Mouse (Mus musculus): ENCODE measurements around the gene Klhdc3.

Klhdc3 gene

DNA sequence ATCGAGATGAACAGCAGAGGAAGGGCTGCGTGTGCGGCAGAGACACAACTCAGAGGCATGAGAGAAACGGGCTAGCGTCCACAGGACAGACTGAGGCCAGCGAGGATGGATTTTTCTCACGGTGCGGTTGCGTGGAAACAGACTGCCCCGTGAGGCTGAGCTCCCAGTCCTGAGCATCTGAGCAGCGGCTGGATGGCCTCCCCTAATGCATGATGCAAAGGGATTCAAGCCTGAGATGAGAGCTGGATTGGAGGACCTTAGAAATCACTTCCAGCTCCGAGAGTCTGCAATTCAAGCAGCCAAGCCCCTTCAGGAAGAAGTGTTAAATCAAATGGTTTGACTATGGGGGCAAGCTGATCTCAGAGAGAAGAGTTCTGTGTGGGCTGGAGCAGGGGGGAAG lies 20.8 kb upstream of the Klhdc3 start:
- DNase-seq: no peak

DNA sequence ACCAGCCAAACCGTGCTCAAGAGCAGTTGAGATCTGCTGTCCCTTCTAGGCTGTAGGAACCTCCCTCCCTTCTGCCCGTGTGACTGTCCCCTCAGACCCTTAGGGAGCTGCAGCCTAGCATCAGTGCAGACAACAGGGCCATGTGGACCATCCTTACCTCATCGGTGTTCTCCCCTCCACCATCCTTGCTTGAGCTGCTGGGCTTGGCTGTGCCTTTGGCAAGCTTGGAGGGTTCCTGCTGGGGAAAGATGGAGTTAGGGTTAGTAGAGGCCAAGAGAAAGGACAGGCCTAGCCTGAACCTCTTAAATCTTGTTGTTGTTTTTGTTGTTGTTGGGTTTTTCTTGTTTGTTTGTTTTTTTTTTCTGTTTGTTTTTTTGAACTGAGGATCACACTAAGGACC lies 19.2 kb upstream of the Klhdc3 start:
- no peak for DNase-seq

DNA sequence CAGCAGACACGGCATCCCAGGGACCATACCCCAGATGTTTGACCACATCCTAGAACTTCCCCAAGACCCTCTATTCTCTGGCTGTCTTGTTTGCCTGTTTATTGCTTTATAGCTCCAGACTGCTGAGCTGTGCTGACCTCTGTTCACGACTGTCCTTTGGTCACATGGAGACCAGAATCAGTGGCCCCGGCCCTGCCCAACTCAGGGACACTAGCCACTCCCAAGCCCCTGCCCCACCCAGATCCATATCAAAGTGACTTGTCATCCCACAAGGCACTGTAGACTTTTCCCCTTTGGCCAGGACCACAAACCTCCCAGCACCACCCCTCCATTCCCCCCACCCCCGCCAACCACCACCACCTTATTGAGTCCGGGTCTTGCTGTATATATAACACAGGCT lies 18.5 kb upstream of the Klhdc3 start:
- no peak for DNase-seq

DNA sequence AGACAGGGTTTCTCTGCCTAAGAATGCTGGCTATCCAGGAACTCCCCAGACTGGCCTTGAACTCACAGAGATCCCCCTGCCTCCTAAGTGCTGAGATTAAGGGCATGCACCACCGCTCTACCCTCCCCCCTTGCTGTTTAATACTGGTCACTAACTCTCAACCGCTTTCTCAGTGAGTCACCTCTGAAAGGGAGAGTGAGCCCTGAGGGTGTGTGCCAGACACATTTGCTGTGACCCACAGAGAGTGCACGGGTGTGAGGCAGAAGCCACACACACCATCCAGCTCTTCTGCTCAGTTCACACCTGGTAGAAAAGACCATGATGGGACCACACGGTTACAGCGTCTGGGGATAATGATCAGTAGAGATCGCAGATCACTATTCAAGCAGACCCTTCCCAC lies 17.8 kb upstream of the Klhdc3 start:
- DNase-seq: no peak

DNA sequence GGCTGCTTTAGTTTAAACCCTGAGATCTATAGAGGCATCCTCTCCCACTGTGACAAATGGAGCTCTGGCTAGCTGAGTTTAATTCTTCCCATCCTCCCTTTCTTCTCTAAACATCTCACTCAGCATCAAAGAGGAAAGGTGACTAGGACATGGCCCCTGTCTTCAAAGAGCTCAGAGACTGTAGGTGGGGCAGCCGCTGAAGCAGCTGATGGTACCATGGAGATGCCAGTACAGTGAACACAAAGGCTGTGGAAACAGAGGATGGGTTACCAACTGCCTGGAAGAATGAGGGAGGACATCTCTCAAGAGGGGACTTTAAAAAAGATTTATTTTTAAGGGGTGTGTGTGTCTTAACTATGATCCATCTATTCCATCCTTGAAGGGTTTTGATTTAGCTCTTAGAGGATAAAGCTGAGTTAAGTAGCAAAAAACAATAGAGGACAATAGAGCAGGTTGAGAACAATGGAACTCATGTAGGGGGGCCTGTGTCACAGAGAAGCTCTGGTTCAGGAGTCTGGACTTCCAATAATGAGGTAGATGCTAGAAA lies 13.9 kb upstream of the Klhdc3 start:
- DNase-seq: no peak

DNA sequence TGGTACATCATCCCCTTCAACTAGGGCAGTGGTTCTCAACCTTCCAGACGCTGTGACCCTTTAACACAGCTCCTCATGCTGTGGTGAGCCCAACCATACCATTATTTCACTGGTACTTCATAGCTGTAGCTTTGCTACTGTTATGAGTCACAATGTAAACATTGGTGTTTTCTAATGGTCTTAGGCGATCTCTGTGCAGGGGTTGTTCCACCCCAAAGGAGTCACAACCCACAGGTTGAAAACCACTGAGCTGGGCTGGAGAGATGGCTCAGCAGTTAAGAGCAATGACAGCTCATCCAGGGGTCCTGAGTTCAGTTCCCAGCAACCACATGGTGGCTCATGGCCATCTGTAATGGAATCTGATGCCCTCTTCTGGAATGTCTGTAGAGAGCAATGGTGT lies 10.7 kb upstream of the Klhdc3 start:
- no peak for DNase-seq

DNA sequence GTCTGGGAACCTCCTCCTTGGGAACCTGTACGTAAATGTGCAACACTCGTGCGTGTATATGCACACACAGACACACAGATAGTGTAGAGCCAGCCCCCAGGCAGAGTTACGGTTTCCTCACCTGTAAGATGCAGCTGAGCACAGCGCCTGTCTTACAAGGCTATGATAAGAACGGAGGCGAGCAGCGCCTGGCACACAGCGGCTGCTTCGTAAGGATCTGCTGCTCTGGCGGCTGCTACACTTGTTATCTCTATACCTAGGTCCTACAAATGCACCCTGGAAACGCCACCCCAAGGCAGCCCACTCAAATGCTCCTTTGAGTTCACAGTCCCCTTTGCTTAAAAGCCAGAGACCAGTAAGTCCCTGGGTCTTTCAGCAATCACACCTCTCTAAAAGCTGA lies 10.0 kb upstream of the Klhdc3 start:
- peak; percentile 62 for DNase-seq

DNA sequence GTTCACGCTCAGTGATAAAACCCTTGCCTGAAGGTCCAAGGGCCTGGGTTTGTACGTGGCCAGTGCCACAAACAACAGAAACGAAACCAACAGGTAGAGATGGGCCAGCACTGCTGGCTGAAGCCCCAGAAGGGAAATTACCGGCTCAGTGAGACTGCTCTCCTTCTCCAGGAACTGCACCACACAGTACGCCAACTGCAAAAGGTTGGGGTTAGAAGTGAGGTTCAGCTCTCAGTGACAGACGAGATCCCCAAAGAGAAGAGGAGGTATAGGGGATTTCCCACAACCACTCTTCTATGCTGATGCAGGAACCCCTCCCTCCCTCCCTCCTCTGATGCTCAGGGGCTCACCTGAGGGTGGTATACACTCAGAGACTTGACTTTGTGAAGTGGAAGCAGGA lies 5.2 kb upstream of the Klhdc3 start:
- no peak for DNase-seq

DNA sequence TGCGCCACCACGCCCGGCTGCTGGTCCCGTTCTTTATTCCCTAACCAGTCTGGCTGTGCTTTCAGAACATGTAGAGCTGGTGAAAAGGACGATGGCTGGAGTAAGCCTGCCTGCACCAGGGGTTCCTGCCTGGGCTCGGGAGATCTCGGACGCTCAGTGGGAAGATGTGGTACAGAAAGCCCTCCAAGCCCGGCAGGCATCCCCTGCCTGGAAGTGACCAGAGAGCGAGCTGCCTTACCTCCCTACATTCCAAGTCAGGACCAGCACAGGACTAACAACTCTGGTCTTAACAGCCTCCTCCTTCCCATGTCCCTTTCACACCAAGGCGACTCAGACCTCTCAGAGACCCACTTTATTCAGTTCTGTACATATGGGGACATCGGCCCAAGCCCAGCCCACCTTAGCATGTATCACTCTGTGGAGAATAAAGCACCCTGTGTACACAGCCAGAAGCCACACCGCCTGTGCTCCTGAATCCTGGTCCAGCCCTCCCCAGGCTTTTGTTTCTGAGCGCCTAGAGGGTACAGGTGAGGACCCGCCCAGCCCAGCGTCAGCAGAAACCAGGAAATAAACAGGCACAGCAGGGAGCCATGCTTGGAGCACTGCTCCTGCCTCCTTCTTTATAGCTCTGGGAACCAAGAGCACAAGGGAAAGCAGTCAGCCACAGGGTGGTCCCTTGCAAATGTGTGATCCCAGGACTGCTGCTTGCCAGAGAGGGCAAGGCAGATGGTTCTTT lies 2.1 kb upstream of the Klhdc3 start:
- no peak for DNase-seq

DNA sequence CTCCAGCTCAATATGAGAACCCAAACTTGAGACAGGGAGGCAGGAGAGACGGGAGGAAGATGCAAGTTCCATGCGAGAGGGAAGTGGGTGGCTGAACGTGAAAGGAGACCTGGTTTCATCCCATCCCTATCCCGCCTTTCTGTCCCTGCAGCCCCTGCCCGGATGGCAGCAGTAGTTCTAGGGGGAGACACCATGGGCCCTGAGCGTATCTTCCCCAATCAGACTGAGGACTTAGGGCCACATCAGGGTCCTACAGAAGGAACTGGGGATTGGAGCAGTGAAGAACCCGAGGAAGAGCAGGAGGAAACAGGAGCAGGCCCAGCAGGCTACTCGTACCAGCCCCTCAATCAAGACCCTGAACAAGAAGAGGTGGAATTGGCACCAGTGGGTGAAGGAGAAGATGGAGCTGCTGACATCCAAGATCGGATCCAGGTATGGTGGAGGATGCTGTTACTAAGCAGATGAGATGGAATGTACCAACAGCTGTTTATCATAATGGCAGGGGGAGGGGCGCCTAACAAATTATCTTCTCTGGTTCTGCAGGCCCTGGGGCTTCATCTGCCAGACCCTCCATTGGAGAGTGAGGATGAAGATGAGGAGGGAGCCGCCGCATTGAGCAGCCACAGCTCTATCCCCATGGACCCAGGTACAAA lies 878 bp upstream of the Klhdc3 start:
- no peak for DNase-seq

DNA sequence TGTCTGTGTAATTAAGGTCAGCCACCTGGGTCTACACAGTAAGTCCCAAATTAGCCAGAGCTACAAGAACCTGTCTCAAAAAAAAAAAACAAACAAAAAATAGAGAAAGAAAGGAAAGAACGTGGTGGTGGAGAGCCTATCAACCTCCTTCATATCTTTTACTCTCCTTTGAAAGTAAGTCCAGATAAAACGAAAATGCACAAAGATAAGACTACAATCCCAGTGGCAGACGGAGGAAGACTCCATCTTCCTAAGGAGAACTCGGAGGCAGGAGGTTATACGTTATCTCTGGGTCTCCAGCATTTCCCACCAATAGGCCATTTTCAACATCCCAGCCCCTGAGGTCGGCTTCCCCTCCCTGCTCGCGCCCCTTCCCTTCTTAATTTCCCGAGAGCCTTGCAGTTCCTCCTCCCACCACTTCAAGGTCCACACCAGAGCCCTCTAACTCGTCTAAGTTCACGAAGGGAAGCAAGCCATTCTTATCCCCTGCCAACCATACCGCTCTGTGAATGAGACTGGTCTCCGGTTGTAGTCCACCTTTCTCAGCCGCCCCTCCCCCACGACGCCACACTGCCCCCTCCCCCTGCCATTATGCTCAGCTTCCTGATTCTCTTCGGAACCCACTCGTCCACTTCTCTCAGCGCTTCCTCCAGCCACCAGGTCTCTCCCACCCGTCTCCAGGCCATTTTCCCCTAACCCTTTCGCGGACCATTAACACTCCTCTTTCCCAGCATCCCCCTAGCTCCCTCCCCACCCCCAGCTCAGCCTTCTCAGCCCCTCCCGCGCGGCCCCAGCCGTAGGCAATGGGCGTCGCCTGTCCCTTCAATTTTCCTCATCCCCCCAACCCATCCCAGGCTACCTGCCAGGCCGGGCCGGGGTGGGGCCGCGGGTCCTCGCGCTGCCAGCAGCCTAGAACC lies 613 bp downstream of the Klhdc3 start:
- peak; percentile 55 for DNase-seq

DNA sequence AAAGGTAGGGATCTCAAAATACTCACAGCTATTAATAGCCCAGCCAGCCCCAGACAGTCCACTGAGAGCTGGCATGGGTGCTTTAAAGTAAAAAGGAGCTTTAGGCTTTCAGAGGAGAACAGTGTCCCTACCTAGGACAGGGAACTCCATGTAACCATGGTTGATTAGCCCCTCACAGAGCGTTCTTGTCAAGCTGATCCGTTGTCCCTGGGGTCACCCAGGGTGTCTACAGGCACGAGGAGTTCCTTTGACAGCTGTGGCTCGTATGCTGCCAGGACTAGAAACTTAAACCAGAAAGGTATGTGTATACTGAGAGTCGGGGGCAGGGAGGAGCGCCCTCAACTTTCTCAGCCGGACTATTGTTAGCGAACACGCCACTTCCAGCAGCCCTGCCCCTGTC lies 1.8 kb downstream of the Klhdc3 start:
- no peak for DNase-seq

DNA sequence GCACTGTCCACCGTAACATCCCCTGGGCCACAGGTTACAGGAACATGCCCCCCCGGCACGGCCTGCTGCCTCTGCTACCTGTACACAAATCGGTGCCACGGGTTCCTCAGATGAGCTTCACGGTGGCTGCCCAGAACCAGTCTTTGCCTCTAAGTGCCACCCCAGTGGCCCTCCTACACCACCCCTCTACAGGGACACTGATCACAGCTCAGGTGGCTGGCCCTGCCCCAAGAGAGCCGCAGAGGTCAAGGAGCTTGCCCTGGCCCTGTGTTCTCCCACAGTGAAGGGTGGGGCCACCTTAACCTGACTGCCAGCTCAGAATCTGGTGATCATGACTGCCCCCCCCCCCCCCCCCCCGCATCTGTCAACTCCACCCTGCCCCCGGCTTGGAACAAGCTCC lies 2.3 kb downstream of the Klhdc3 start, which contains the start of gene Mea1:
Mea1 (plus strand) TSS at position 378 of the 400 bp plus-strand sequence.
- DNase-seq: no peak

DNA sequence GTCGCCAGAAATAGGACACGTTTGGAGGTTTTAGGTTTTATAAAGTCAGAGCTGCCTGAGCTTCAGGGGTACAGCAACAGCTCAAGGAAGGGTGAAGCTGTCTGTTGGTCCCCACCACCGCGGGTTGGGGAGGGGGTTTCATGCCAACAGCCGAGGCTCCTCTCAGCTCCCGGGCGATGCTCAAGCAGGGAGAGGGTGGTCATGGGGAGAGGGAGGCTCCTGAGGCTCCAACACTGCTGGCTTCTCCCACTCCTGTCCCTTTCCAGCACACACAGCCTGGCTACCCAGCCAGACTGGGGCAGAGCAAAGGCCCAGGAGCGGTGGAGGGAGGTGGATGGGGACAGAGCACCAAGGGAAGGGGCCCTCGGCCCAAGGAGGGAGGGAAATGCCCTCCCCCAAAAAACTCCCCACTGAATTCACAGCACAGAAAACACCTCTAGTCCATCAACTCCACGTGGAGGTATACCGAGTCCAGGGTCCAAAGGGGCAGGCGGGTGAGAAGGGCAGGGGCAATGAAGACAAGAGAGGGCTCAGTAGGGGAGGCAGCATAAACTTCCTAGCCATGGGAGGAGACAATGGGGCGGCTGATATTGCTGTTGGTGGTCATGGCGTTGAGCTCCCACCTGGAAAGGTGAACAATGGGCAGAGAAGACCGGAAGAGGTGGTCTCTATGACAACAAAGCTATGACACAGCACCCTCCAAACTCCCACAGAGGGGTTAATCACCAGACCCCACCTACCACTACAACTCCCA lies 6.0 kb downstream of the Klhdc3 start:
- DNase-seq: no peak

DNA sequence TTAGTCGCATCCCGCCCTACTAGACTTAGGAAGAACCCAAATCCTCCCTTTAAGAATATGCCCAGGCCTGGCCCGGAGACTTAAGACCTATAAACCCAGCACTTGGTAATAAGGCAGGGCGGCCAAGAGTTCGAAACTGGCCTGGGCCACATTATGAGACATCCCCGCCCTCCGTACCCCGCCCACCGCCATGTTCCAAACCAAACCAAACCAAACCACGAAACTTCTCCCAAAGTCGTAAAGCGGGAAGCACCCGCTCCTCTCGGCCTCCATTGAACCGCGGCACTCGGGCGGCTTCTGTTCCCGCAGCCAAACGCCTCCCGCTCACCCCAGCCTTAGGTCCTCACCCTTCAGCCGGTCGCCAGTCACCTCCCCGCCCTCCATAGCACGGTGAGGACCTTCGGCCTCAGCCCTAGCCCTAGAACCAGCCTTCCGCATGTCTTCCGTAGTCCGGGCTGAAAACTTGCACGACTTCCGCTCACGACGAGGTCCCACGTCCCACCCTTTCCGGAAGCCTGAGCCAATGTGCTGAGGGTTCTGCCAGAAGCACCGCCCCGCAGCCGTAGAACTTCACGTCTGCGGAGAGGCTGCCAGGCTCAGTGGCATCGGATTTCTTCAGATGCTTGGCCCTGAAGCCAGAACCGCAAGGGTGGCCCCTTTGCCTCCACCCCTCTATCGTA lies 6.7 kb downstream of the Klhdc3 start, which contains the start of gene Rrp36:
Rrp36 (minus strand) TSS at position 503 of the 680 bp plus-strand sequence.
- peak; percentile 91 for DNase-seq

DNA sequence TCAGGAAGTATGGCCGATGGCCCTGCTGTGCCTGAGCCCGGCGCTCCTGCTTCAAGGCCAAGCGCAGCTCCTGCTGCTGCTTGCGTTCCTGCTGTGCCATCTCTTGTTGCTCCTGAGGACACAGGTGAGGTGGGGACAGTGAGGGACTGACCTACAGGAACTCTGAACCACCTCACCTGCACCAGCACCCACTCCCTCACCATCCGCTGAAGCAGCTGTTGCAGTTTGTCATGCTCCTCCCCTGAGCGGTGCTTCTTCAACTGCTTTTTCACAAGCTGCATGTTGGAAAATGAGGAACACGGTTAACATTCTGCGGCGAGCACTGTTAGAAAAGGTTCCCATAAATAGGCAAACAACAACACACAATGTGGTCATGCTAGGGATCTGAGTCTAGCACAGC lies 10.8 kb downstream of the Klhdc3 start:
- no peak for DNase-seq

DNA sequence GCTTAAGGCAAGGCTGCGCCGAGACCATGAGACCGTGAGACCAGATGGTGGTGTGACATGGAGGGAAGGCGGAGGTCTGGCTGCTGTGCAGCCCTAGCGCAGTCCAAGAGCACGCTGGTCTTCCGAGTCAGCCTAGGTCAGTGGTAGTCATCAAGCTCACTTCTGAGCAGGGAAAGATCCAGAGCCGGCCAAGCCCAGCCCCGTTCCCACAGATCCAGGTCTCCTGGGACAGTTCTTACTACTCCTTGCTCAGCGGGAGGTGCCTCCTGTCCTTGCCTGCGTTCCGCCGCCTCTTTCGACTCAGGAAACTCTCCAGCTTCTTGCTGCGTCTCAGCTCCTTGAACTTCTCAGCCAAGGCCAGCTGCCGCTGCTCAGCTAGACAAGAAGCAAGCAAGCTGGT lies 13.0 kb downstream of the Klhdc3 start:
- no peak for DNase-seq

DNA sequence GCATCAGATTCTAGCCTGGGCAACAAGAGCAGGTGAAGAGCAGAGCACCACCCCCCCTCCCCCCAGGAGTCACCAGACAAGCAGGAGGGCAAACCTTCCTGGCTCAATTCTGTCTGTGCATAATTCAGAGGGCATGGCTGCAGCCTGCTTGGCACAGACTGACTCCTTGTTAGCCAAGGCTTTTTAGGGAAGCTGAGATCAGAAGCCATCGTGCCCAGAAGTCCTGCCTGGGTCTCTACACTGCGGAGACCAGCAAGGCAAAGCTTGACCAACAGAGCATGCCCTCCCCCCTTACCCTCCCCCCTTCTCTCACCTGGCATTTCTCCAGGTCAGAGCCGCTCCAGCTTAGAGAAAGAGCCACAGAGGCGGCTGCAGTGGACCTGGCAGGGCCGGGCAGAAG lies 18.0 kb downstream of the Klhdc3 start:
- no peak for DNase-seq

DNA sequence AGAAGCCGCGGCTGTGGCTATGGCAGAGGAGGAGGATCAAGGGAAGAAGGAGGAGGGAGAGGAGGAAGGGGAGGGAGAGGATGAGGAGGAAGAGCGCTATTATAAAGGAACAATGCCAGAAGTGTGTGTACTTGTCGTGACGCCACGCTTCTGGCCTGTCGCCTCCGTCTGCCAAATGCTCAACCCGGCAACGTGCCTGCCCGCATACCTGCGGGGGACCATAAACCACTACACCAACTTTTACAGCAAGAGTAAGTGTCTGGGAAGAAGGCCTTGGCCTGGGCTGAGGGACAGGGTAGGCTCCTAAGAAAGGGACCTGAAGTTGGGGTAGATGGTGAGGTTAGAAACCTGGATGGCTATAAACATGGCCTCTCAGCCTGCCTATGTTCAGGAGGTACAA lies 18.7 kb downstream of the Klhdc3 start:
- DNase-seq: no peak

DNA sequence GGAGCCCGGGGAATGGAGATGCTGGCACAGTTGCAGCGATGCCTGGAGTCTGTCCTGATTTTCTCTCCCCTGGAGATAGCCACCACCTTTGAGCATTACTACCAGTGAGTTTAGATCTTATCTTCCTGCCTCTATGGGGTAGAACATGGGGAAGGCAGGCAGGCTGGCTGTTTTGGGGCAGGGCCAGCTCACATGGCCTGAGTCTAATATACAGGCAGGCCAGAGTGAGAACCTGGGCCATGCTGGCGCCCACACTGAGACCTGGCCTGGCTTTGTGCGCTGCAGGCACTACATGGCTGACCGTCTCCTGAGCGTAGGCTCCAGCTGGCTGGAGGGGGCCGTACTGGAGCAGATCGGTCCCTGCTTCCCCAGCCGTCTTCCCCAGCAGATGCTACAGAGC lies 19.4 kb downstream of the Klhdc3 start:
- DNase-seq: no peak

DNA sequence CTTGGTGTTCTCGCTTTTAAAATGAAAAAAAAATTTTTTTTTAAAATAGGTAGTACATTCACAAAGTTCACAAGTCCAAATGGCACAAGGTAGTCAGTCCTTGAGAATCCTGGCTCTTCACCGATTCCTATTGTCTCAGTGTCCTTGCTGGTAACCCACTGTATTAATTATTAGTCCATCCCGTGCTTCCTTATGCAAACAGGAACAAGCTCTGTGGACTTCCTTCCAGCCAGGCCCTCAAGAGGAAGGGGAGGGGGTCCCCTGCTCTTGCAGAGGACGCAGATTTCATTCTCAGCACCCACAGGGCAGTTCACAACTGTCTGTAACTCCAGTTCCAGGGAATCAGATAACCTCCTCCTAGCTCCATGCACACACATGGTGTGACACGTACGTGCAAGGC lies 24.7 kb downstream of the Klhdc3 start:
- no peak for DNase-seq

Data from liver (tissue).